Mouse (Mus musculus) lung, postnatal 25 days (tissue): ENCODE data around the gene Smg9.

ENCODE experiments used
- DNase-seq: peaks from one replicate; pipeline ENCODE4 v3.0.0; 2022; ENCODE audit warnings: low spot score

The Smg9 gene

GRCm38 (mm10) chr7:24408186-24408585 lies 8.8 kb downstream of the Smg9 start:
- DNase-seq, result no peak

- DNase-seq, result no peak
These were observed 10.7 kb downstream of the Smg9 start for GRCm38 (mm10) chr7:24410123-24410522.

GRCm38 (mm10) chr7:24410831-24411230 lies 11.4 kb downstream of the Smg9 start:
- DNase-seq, result no peak

GRCm38 (mm10) chr7:24413630-24414029 lies 14.2 kb downstream of the Smg9 start:
- peak; percentile 43 for DNase-seq

- no peak for DNase-seq
These were observed 15.8 kb downstream of the Smg9 start for GRCm38 (mm10) chr7:24415261-24415660.

GRCm38 (mm10) chr7:24419579-24419978 lies 20.2 kb downstream of the Smg9 start:
- no peak for DNase-seq

GRCm38 (mm10) chr7:24421648-24422047 lies 22.2 kb downstream of the Smg9 start:
- no peak for DNase-seq

GRCm38 (mm10) chr7:24422251-24422650 lies 22.8 kb downstream of the Smg9 start:
- no peak for DNase-seq

GRCm38 (mm10) chr7:24423107-24423763 lies 23.8 kb downstream of the Smg9 start:
- no peak for DNase-seq

- no peak for DNase-seq
These were observed 24.7 kb downstream of the Smg9 start for GRCm38 (mm10) chr7:24423956-24424732.

GRCm38 (mm10) chr7:24425919-24426318 lies 26.5 kb downstream of the Smg9 start:
- no peak for DNase-seq

- no peak for DNase-seq
These were observed 27.7 kb downstream of the Smg9 start for GRCm38 (mm10) chr7:24427168-24427567.

GRCm38 (mm10) chr7:24428725-24429124 lies 29.3 kb downstream of the Smg9 start:
- DNase-seq, result no peak

- DNase-seq, result no peak
These were observed 30.1 kb downstream of the Smg9 start for GRCm38 (mm10) chr7:24429413-24430112.

- no peak for DNase-seq
These were observed 31.3 kb downstream of the Smg9 start for GRCm38 (mm10) chr7:24430551-24431345.

GRCm38 (mm10) chr7:24431713-24432112 lies 32.3 kb downstream of the Smg9 start:
- no peak for DNase-seq

GRCm38 (mm10) chr7:24435305-24435704 lies 35.9 kb downstream of the Smg9 start:
- DNase-seq, result no peak

- DNase-seq, result no peak
These were observed 38.6 kb downstream of the Smg9 start for GRCm38 (mm10) chr7:24437981-24438380.

GRCm38 (mm10) chr7:24439191-24439590 lies 39.8 kb downstream of the Smg9 start:
- DNase-seq, result no peak

- no peak for DNase-seq
These were observed 40.5 kb downstream of the Smg9 start for GRCm38 (mm10) chr7:24439891-24440290.

GRCm38 (mm10) chr7:24441785-24442184 lies 42.4 kb downstream of the Smg9 start:
- DNase-seq, result peak; percentile 85

- DNase-seq, result peak; percentile 64
These were observed 42.9 kb downstream of the Smg9 start for GRCm38 (mm10) chr7:24442313-24442712.
